Mouse (Mus musculus): ENCODE results near the gene Rgs6.

DNA sequence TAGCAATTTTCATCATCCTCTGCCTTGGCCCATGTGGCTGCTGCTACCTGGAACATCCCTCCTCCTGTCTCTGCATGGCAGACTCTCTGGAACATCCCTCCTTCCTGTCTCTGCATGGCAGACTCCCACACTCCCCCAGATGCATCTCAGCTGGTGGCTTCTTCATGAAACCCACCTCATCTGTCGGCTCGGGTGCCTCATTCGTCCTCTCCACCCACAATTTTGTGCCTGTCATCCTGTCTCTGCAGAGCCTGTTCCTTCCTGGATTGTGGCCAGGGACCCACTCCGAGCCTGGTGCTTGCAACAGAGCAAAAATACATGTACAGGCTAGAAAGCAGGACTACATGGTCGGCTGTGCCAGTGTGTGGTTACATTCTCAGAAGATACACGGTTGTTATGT lies 168.7 kb downstream of the Rgs6 start:
- no peak for TF ChIP-seq POLR2A (IDR thresholded peaks at IDR 0.05; ENCODE audit: low read depth, low read length)
- no peak for TF ChIP-seq CTCF (IDR thresholded peaks at IDR 0.05; ENCODE audit: extremely low read depth, insufficient read depth, insufficient read length, insufficient replicate concordance)

Data from spleen, adult 2 months (tissue).